ENCODE assay signal across 10 mouse cellular contexts in genomic region chr13:60050799-60051580, GRCm38 (mm10).
DNase-seq lines count a peak whose midpoint lies in the region; ATAC-seq and TF ChIP-seq lines count a peak whose summit lies in the region.
"Had no signal": no experiment of that assay in that cellular context is flagged by ENCODE, and none has a peak within 500 bp of the region (broad histone marks: within the 10 kb centered on the region; RNA-seq: fewer than 3 reads in every experiment).

No protein-coding gene starts in this region.

- no peak overlapping the region for H3K27ac ChIP-seq in neural tube, embryonic 11.5 days (ENCODE audit: low read depth, low read length)
- H3K27ac ChIP-seq in embryonic fibroblast, embryonic 13.5 days (ENCODE audit: insufficient read depth, low read length) = peak overlapping the region; percentile 47
- H3K27ac ChIP-seq in layer of hippocampus, adult 2 months = peak overlapping the region; percentile 10; the same call in 1 of the 2 replicates

- no peaks in the 10 kb centered on the region for H3K36me3 ChIP-seq in neural tube, embryonic 11.5 days (ENCODE audit: control insufficient read depth, insufficient read depth, low read length)

- H3K9ac ChIP-seq in neural tube, embryonic 11.5 days (ENCODE audit: low read length) = no peak overlapping the region

- WGBS in neural tube, embryonic 11.5 days = 58% methylated on average over 9 of the region's 9 CpGs

- H3K27me3 ChIP-seq in neural tube, embryonic 11.5 days (ENCODE audit: control insufficient read depth, insufficient read depth, low read length) = no peaks in the 10 kb centered on the region

- H3K9me3 ChIP-seq in neural tube, embryonic 11.5 days (ENCODE audit: control insufficient read depth, low read length) = no peaks in the 10 kb centered on the region

- TF ChIP-seq POLR2A in embryonic fibroblast, embryonic 13.5 days (IDR thresholded peaks at IDR 0.05; ENCODE audit: low read depth, low read length) = no peak

- ATAC-seq in neural tube, embryonic 11.5 days (ENCODE audit: insufficient read depth, low FRiP score, low TSS enrichment) = peak; percentile 73

- H3K4me3 ChIP-seq in neural tube, embryonic 11.5 days (ENCODE audit: low read depth, low read length) = no peak overlapping the region
- H3K4me3 ChIP-seq in embryonic fibroblast, embryonic 13.5 days (ENCODE audit: insufficient read depth, low read length) = no peak overlapping the region
- H3K4me3 ChIP-seq in layer of hippocampus, adult 2 months = no peak overlapping the region

- 0 out of 2 replicates have a peak, but pooled peaks cover 4% of the 10 kb centered on the region for H3K4me1 ChIP-seq in neural tube, embryonic 11.5 days (ENCODE audit: control insufficient read depth, insufficient read depth, low read length)
- H3K4me1 ChIP-seq in embryonic fibroblast, embryonic 13.5 days (ENCODE audit: control insufficient read depth, insufficient read depth, low read length) = peaks cover 20% of the 10 kb centered on the region

- DNase-seq in neural tube, embryonic 11.5 days (ENCODE audit: low spot score) = peak; percentile 43
- DNase-seq in neural tube, embryonic 10.5 days (ENCODE audit: extremely low spot score, low spot score) = no peak
- peak in 1 of 2 experiments; percentile 10 for DNase-seq in layer of hippocampus, adult 2 months (ENCODE audit: low spot score in 2 of 2)
- peak; percentile 77 for DNase-seq in retina, embryonic 14.5 days (ENCODE audit: low spot score)
- no peak for DNase-seq in thymus, postnatal 10 days (ENCODE audit: low spot score in 2 of 2)
- no peak for DNase-seq in left cerebral cortex, postnatal 10 days (ENCODE audit: extremely low spot score in 1 of 2, low spot score in 2 of 2)
- DNase-seq: cerebellum, postnatal 36 days; heart, adult 18-20 months; lung, adult 18-20 months had no signal

- H3K4me2 ChIP-seq in neural tube, embryonic 11.5 days (ENCODE audit: low read depth) = no peak overlapping the region

- no peak for TF ChIP-seq CTCF in embryonic fibroblast, embryonic 13.5 days (IDR thresholded peaks at IDR 0.05; ENCODE audit: borderline replicate concordance, insufficient read depth, low read length)
- no peak for TF ChIP-seq CTCF in layer of hippocampus, adult 2 months (conservative IDR thresholded peaks at IDR 0.05)

- intact Hi-C loops in left cerebral cortex, postnatal 10 days (cut with DNase I) = no loop called here

Comparison
In these comparisons a context has a peak if more than half of its experiments do, and no peak if none do; other contexts are left out.
1. DNase-seq: peak in neural tube, embryonic 11.5 days (single experiment) and retina, embryonic 14.5 days (single experiment); none in neural tube, embryonic 10.5 days (single experiment), thymus, postnatal 10 days (0 of 2) and left cerebral cortex, postnatal 10 days (0 of 2).